Mouse (Mus musculus): ENCODE results near the gene Vps4a. TPM values are rescaled to one million over a fixed set of nuclear protein-coding genes. Genes with fewer than 3 reads are reported as not detected.
A peak's percentile ranks its signal among the peaks of the same experiment; 100 is the strongest.

The Vps4a gene
- polyA plus RNA-seq, 1 experiment = 27.8 TPM

DNA sequence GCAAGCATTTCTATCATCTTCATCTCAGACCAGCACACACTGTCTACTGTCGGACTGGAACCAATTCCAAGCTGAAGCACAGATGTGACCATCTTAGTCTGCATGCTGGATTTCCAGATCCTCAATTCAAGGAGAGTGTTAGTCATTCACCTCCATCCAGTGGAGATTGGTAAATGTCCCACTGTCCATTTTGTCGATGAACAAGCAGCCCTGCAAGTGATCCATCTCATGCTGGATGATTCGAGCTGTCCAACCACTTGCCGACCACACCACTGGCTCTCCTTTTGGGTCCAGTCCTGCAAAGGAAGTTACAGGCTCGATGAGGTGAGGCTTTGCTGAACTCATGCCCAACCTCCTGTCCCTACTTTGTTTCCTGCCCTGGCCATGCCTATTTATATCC lies 16.0 kb downstream of the Vps4a start:
- WGBS = 60% methylated on average over 5 of the region's 5 CpGs
- no peak for DNase-seq

GRCm38 (mm10) chr8:107048061-107048941 lies 17.3 kb downstream of the Vps4a start, which contains the start of gene Pdf:
Gene Pdf (minus strand): TSS chr8:107048614.
- TF ChIP-seq CTCF (IDR thresholded peaks at IDR 0.05; ENCODE audit: insufficient read depth, low read length) (no peak), POLR2A (IDR thresholded peaks at IDR 0.05; ENCODE audit: borderline replicate concordance, extremely low read depth, low read depth, low read length) (peak; percentile 70; the same call in 1 of the 2 replicates)
- Histone ChIP-seq H3K4me3 (replicated peaks; ENCODE audit: extremely low read depth, low read depth, low read length) (peak within 1 kb of the TSS; percentile 95), H3K4me1 (ENCODE audit: control insufficient read depth, insufficient read depth, low read length) (peaks cover 3% of the 10 kb centered on the region; the same call in 1 of the 2 replicates)
- peak; percentile 79 for DNase-seq
- 1% methylated on average over 87 of the region's 87 CpGs for WGBS

More for the DNA sequence above, 16.0 kb downstream of the Vps4a start:
- Histone ChIP-seq H3K4me3 (replicated peaks; ENCODE audit: extremely low read depth, low read depth, low read length) (no peak overlapping the region), H3K4me1 (ENCODE audit: control insufficient read depth, insufficient read depth, low read length) (peaks cover 3% of the 10 kb centered on the region; the same call in 1 of the 2 replicates)
- TF ChIP-seq CTCF (IDR thresholded peaks at IDR 0.05; ENCODE audit: insufficient read depth, low read length) = no peak
- TF ChIP-seq POLR2A (IDR thresholded peaks at IDR 0.05; ENCODE audit: borderline replicate concordance, extremely low read depth, low read depth, low read length) = no peak

GRCm38 (mm10) chr8:107049480-107049879 lies 18.5 kb downstream of the Vps4a start:
- Histone ChIP-seq H3K4me1 (ENCODE audit: control insufficient read depth, insufficient read depth, low read length) (peaks cover 3% of the 10 kb centered on the region; the same call in 1 of the 2 replicates), H3K4me3 (replicated peaks; ENCODE audit: extremely low read depth, low read depth, low read length) (no peak overlapping the region)
- no peak for DNase-seq
- WGBS = 93% methylated on average over 4 of the region's 4 CpGs
- TF ChIP-seq CTCF (IDR thresholded peaks at IDR 0.05; ENCODE audit: insufficient read depth, low read length) = no peak

GRCm38 (mm10) chr8:107052046-107052445 lies 21.0 kb downstream of the Vps4a start:
- Histone ChIP-seq H3K4me3 (replicated peaks; ENCODE audit: extremely low read depth, low read depth, low read length) (no peak overlapping the region), H3K4me1 (ENCODE audit: control insufficient read depth, insufficient read depth, low read length) (peaks cover 4% of the 10 kb centered on the region; the same call in 1 of the 2 replicates)
- 95% methylated on average over 8 of the region's 8 CpGs for WGBS
- TF ChIP-seq POLR2A (IDR thresholded peaks at IDR 0.05; ENCODE audit: borderline replicate concordance, extremely low read depth, low read depth, low read length) (no peak), CTCF (IDR thresholded peaks at IDR 0.05; ENCODE audit: insufficient read depth, low read length) (no peak)
- DNase-seq = no peak

DNA sequence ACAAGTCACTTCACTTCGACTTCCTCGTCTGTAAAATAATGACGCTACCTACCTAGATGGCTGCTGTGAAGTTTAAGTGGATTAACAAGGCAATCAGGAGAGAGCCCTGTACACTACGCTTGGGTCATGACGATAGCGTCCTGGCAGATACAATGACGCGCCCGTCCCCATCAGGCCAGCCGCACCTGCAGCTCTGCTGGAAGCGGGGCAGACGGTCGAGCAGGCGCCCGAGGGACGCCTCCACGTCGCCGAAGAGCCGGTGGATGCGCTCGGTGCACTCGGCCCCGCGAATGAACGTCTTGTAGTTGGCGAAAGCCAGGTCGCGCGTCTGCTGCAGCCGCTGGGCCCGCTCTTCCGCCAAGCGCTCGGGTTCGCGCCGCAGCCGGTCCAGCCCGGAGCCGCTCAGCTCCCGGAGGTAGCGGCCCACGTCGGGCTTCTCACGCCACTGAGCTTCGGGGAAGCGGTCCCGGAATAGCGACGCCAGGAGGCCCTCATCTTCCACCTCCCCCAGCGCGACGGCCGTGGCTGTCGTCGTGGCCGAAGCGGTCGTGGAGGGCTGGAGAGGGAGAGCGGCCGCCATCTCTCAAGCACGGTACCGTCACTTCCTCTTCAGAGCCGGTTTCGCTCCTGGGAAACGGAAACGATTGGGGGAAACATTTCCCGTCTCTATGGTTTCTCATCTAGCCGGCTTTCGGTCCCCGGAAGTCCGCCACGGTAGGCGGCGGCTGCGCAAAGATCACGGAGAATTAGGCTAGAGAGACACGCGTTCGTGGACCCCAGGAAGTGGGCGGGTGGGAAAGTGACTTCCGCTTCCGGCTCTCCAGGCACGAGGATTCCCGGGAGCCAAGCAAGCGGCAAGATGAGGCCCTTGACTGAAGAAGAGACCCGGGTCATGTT lies 25.3 kb downstream of the Vps4a start, which contains the start of the genes Cog8 and Nip7:
TSS of gene Cog8 (minus strand) at position 614 of the 897 bp plus-strand sequence.
TSS of gene Nip7 (plus strand) at position 802 of the 897 bp plus-strand sequence.
- peak; percentile 92 for DNase-seq
- WGBS = under 1% methylated on average over 88 of the region's 88 CpGs
- H3K4me3 ChIP-seq (replicated peaks; ENCODE audit: extremely low read depth, low read depth, low read length) = peak within 1 kb of the TSS; percentile 95
- H3K4me1 ChIP-seq (ENCODE audit: control insufficient read depth, insufficient read depth, low read length) = peaks cover 7% of the 10 kb centered on the region
- no peak for TF ChIP-seq CTCF (IDR thresholded peaks at IDR 0.05; ENCODE audit: insufficient read depth, low read length)
- TF ChIP-seq POLR2A (IDR thresholded peaks at IDR 0.05; ENCODE audit: borderline replicate concordance, extremely low read depth, low read depth, low read length) = peak; percentile 79

- TF ChIP-seq POLR2A (IDR thresholded peaks at IDR 0.05; ENCODE audit: borderline replicate concordance, extremely low read depth, low read depth, low read length) (no peak), CTCF (IDR thresholded peaks at IDR 0.05; ENCODE audit: insufficient read depth, low read length) (no peak)
- no peak for DNase-seq
- WGBS = under 1% methylated on average over 33 of the region's 33 CpGs
- Histone ChIP-seq H3K4me1 (ENCODE audit: control insufficient read depth, insufficient read depth, low read length) (peaks cover 7% of the 10 kb centered on the region), H3K4me3 (replicated peaks; ENCODE audit: extremely low read depth, low read depth, low read length) (peak overlapping the region; percentile 74)
Observed at GRCm38 (mm10) chr8:107056973-107057369, 25.9 kb downstream of the Vps4a start.

GRCm38 (mm10) chr8:107062613-107063012 lies 31.6 kb downstream of the Vps4a start:
- Histone ChIP-seq H3K4me3 (replicated peaks; ENCODE audit: extremely low read depth, low read depth, low read length) (no peak overlapping the region), H3K4me1 (ENCODE audit: control insufficient read depth, insufficient read depth, low read length) (no peaks in the 10 kb centered on the region; the same call in 1 of the 2 replicates)
- TF ChIP-seq CTCF (IDR thresholded peaks at IDR 0.05; ENCODE audit: insufficient read depth, low read length) = no peak
- TF ChIP-seq POLR2A (IDR thresholded peaks at IDR 0.05; ENCODE audit: borderline replicate concordance, extremely low read depth, low read depth, low read length) = no peak
- 72% methylated on average over 1 of the region's 1 CpGs for WGBS
- no peak for DNase-seq

GRCm38 (mm10) chr8:107065511-107066496 lies 34.8 kb downstream of the Vps4a start, which contains the start of gene Tmed6:
Gene Tmed6 (minus strand): TSS chr8:107065644.
- peak; percentile 35 for DNase-seq
- no peak for TF ChIP-seq CTCF (IDR thresholded peaks at IDR 0.05; ENCODE audit: insufficient read depth, low read length)
- no peak for TF ChIP-seq POLR2A (IDR thresholded peaks at IDR 0.05; ENCODE audit: borderline replicate concordance, extremely low read depth, low read depth, low read length)
- H3K4me3 ChIP-seq (replicated peaks; ENCODE audit: extremely low read depth, low read depth, low read length) = no peak within 1 kb of the TSS
- WGBS = 46% methylated on average over 17 of the region's 17 CpGs
- H3K4me1 ChIP-seq (ENCODE audit: control insufficient read depth, insufficient read depth, low read length) = no peaks in the 10 kb centered on the region
